Mouse (Mus musculus) liver, embryonic 16.5 days (tissue): ENCODE measurements around the gene Ankrd39. TPM values are rescaled to one million over a fixed set of nuclear protein-coding genes. Genes with fewer than 3 reads are reported as not detected.

ENCODE experiments used
- ATAC-seq: fragments of 200-750 bp; cut with Nextera tagmentation; 2 replicates; pipeline ENCODE4 v1.8.0; 2017; ENCODE audit warnings: low read depth, mild to moderate bottlenecking, moderate number of reproducible peaks, moderate library complexity
- H3K27ac ChIP-seq: fragments of 300-500 bp; sonication (generic); 2 replicates; pipeline ENCODE4 v1.5.1; 2014; ENCODE audit warnings: mild to moderate bottlenecking, low read length
- H3K27me3 ChIP-seq: fragments of 300-500 bp; sonication (generic); 2 replicates; pipeline ENCODE4 v1.6.1; 2014; ENCODE audit warnings: low read depth, low read length, mixed read lengths; ENCODE audit not compliant: control insufficient read depth, insufficient read depth
- H3K36me3 ChIP-seq: fragments of 300-500 bp; sonication (generic); 2 replicates; pipeline ENCODE4 v1.6.1; 2014; ENCODE audit warnings: mild to moderate bottlenecking; ENCODE audit not compliant: control insufficient read depth, insufficient read depth
- H3K4me1 ChIP-seq: fragments of 300-500 bp; sonication (generic); 2 replicates; pipeline ENCODE4 v1.6.1; 2014; ENCODE audit warnings: low read depth, low read length, mixed read lengths; ENCODE audit not compliant: control insufficient read depth
- H3K4me2 ChIP-seq: fragments of 300-500 bp; sonication (generic); 2 replicates; pipeline ENCODE4 v1.6.1; 2014; ENCODE audit warnings: low read depth, low read length, mixed read lengths
- H3K4me3 ChIP-seq: fragments of 300-500 bp; sonication (generic); 2 replicates; pipeline ENCODE4 v1.5.1; 2014; ENCODE audit warnings: low read depth, mild to moderate bottlenecking, low read length
- H3K9ac ChIP-seq: fragments of 300-500 bp; sonication (generic); 2 replicates; pipeline ENCODE4 v1.6.1; 2014; ENCODE audit warnings: low read depth, low read length
- H3K9me3 ChIP-seq: fragments of 300-500 bp; sonication (generic); replicated peaks from 2 replicates; pipeline ENCODE4 v1.6.1; 2016; ENCODE audit warnings: low read length; ENCODE audit not compliant: control insufficient read depth
- WGBS: fragments of 180-500 bp; shearing (Covaris S2); extraction: QIAGEN DNeasy Blood & Tissue Kit; methylation state at CpG from one replicate; pipeline ENCODE4 v1.1.7; 2014; ENCODE audit not compliant: insufficient replicate concordance; 5-methylcytosine and 5-hydroxymethylcytosine counted together
- polyA plus RNA-seq: library from polyadenylated mRNA; unstranded; fragments of >200 nt; fragmentation: Nextera tagmentation; extraction: Ambion mirVana; gene quantifications from 2 replicates; pipeline ENCODE4 v1.2.1, GENCODE M21; 2015

Ankrd39 gene
- polyA plus RNA-seq, 1 experiment from 2014 or later, result 6.7 TPM

DNA sequence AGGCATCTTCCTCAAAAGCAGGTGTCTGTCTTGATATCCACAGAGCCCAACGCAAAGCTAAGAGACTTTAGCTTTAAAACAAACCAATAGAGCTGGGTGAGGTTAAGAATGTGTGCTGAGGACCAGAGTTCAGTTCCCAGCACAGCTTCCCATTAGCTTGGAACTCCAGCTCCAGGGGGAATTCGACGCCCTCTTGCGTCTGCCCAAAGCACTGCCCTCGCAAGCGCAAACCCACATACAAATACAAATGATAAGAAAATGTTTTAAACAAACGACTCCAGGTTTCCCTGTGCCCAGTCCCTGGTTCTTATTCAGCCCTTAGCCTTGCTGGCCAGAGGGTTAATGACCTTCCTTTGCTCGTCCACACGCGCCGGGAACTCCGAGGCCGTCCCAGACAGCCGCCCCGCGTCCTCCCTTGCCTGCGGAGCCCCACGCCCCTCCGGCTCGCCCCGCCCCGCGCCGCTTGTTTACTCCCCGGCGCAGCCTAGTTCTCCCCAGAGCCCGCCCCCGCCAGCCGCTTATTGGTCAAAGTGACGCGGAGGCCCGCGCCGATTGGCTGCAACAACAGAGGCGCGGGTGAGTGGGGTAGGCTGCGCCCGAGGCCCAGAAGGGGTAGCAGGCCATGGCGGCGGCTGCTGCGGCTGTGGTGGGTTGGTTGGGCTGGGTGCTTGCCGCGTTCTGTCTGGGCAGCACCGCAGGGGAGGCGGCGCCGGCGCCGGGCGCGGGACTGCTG is 35.8 kb downstream of the Ankrd39 start, which contains the start of gene Cnnm3:
Gene Cnnm3, plus strand, starts transcription at position 579 of the 733 bp plus-strand sequence.
- Histone ChIP-seq H3K27me3 (no peaks in the 10 kb centered on the region), H3K36me3 (no peaks in the 10 kb centered on the region), H3K4me3 (peak within 1 kb of the TSS; percentile 89), H3K4me1 (peaks cover 13% of the 10 kb centered on the region), H3K27ac (peak within 1 kb of the TSS; percentile 94), H3K9ac (peak within 1 kb of the TSS; percentile 85), H3K9me3 (no peaks in the 10 kb centered on the region), H3K4me2 (peak within 1 kb of the TSS; percentile 91)
- 1% methylated on average over 49 of the region's 51 CpGs for WGBS
- ATAC-seq, result peak; percentile 99

DNA sequence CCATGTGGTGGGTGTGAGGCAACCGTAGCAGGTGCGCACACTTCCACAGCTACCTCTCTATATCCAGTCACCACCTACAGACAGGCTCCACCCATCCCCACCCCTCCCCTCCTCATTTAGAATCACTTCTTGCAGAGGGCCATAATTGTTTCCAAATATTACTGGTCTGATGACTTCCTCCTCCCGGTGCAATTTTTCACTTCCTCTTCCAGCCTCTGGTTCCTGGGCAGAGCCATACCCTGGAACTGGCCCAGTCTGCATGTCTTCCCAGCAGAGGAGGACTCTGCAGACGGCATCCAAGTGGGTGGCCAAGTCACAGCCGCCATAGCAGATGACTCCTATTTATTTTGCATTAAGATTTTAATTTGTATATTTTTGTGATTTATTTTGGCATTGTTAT is 39.0 kb downstream of the Ankrd39 start:
- H3K9me3 ChIP-seq, result no peaks in the 10 kb centered on the region
- WGBS, result 51% methylated on average over 5 of the region's 5 CpGs
- H3K4me3 ChIP-seq, result no peak overlapping the region
- no peak overlapping the region for H3K4me2 ChIP-seq
- H3K27ac ChIP-seq, result no peak overlapping the region
- H3K27me3 ChIP-seq, result no peaks in the 10 kb centered on the region
- no peak overlapping the region for H3K9ac ChIP-seq
- H3K36me3 ChIP-seq, result no peaks in the 10 kb centered on the region
- peaks cover 8% of the 10 kb centered on the region for H3K4me1 ChIP-seq
- ATAC-seq, result no peak

DNA sequence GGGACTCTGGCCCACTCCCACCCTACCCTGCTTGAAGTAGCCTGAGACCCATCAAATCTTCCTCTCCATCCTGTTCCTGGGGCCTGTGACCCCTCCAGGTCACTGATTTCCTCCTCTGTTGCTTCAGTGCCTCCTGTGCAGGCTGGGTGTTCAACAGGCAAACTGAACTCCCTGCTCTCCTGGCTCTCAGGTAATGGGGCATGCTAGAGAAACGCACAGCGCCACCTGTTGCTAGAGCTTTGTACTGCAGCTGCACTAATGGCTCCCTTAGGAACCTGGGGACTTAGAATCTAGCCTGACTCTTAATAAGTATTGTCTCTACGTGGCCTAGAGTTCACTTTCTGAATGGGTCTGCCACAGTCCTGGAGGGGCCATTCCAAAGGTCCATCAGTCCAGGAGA is 46.0 kb downstream of the Ankrd39 start:
- H3K27me3 ChIP-seq, result no peaks in the 10 kb centered on the region
- no peak overlapping the region for H3K9ac ChIP-seq
- WGBS, result 3% methylated on average over 3 of the region's 3 CpGs
- ATAC-seq, result peak; percentile 24; the same call in 1 of the 2 replicates
- no peaks in the 10 kb centered on the region for H3K36me3 ChIP-seq
- no peaks in the 10 kb centered on the region for H3K4me1 ChIP-seq
- no peak overlapping the region for H3K4me3 ChIP-seq
- H3K27ac ChIP-seq, result no peak overlapping the region
- H3K9me3 ChIP-seq, result no peaks in the 10 kb centered on the region
- no peak overlapping the region for H3K4me2 ChIP-seq

DNA sequence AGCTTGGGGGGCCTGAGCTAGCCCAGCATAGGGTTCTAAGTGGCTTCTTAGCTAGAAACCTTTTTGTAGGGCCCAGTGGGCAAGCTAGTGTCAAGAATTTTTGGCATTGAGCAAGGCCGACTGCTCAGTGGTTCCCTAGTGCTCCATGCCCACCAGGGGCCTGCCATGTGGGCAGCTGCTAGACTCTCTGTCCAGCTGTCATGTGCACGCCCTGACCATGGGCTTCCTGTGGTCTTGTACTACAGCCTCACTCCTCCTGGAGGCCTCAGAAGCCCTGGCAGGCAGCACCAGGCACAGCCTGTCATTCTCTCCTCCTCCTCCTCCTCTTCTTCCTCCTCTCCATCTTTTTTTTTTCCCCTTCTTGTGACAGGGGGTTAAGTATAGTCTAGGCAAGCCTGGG is 49.9 kb downstream of the Ankrd39 start:
- H3K27me3 ChIP-seq, result no peaks in the 10 kb centered on the region
- H3K4me1 ChIP-seq, result no peaks in the 10 kb centered on the region
- ATAC-seq, result no peak
- no peak overlapping the region for H3K9ac ChIP-seq
- WGBS, result 54% methylated on average over 2 of the region's 2 CpGs
- no peak overlapping the region for H3K4me2 ChIP-seq
- no peaks in the 10 kb centered on the region for H3K36me3 ChIP-seq
- H3K9me3 ChIP-seq, result no peaks in the 10 kb centered on the region
- no peak overlapping the region for H3K4me3 ChIP-seq
- H3K27ac ChIP-seq, result no peak overlapping the region

DNA sequence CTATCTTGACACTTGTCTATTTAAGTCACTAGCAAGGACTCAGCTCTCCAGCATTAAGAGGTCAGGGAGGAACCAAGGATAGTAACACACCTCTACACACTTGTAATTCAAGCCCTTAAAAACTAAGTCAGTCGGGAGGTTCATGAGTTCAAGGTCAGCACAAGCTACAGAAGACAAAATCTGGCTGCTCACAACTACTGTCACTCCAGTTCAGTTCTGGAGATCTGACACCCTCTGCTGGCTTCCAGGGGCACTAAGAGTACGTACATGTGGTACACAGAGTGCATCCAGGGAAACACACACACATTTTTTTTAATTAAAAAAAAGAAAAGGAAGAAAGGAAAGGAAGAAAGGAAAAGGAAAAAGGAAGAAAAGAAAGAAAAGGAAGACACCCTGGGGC is 50.5 kb downstream of the Ankrd39 start:
- Histone ChIP-seq H3K27ac (no peak overlapping the region), H3K4me3 (no peak overlapping the region), H3K9ac (no peak overlapping the region), H3K27me3 (no peaks in the 10 kb centered on the region), H3K36me3 (no peaks in the 10 kb centered on the region), H3K9me3 (no peaks in the 10 kb centered on the region), H3K4me1 (no peaks in the 10 kb centered on the region), H3K4me2 (no peak overlapping the region)
- WGBS, result 50% methylated on average over 2 of the region's 2 CpGs
- no peak for ATAC-seq

DNA sequence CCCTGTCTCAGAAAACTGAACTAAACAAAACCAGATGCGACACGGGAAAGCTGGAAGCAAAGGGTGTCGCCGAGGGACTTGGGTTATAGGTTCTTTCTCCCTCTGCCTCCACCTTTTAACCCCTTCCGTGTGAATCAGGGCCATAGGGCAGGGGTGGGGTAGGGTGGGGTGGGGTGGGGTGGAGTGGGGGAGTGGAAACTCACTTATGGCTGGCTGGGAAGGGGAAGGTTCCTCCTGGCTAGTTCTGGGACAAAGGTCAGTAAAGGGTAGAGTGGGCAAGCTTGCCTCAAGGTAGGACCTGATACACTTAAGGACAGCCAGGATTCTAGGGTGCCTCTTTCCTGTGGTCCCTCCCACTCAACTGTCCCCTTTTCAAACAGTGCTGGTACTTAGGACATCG is 53.9 kb downstream of the Ankrd39 start:
- Histone ChIP-seq H3K27ac (no peak overlapping the region), H3K4me1 (no peaks in the 10 kb centered on the region), H3K9me3 (no peaks in the 10 kb centered on the region), H3K4me3 (no peak overlapping the region), H3K9ac (no peak overlapping the region), H3K4me2 (no peak overlapping the region), H3K27me3 (no peaks in the 10 kb centered on the region), H3K36me3 (no peaks in the 10 kb centered on the region)
- no peak for ATAC-seq
- WGBS, result 66% methylated on average over 6 of the region's 6 CpGs

DNA sequence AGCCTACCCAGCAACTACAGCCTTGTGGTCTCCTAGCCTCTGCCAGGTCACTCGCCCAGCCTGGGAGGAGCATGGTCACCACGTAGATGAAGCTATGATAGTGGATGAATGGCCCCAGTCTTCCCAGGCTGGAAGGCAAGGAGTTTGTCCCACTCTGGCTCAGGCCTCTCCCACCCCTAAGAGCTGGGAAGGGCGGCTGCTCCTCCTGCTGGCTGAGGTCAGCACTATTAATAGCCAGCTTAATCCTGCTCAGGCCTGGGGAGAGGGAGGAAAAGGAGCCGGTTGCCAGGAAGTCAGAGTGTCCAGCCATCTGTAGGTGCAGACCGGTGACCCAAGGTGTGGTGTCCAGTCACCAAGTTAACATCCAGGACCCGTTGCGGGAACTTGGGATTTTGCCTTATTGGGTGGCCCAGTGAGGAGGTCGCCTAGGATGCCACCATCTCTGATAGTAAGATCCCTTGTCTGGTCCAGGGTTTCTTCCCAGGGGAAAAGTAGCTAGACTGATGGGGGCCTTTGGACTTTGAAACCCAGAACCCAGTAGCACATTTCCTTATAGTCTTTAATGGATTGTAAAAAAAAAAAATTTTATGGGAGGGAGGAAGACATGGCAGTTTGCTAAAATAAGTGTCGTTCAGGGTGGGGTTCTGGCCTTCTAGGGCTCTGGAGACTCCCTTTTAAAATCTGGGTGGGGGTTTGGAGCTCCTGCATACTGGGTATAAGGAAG is 54.7 kb downstream of the Ankrd39 start:
- H3K4me3 ChIP-seq, result no peak overlapping the region
- no peak overlapping the region for H3K9ac ChIP-seq
- no peak overlapping the region for H3K27ac ChIP-seq
- H3K36me3 ChIP-seq, result no peaks in the 10 kb centered on the region
- H3K4me1 ChIP-seq, result no peaks in the 10 kb centered on the region
- no peak for ATAC-seq
- H3K27me3 ChIP-seq, result no peaks in the 10 kb centered on the region
- WGBS, result 50% methylated on average over 9 of the region's 9 CpGs
- no peaks in the 10 kb centered on the region for H3K9me3 ChIP-seq
- H3K4me2 ChIP-seq, result no peak overlapping the region

DNA sequence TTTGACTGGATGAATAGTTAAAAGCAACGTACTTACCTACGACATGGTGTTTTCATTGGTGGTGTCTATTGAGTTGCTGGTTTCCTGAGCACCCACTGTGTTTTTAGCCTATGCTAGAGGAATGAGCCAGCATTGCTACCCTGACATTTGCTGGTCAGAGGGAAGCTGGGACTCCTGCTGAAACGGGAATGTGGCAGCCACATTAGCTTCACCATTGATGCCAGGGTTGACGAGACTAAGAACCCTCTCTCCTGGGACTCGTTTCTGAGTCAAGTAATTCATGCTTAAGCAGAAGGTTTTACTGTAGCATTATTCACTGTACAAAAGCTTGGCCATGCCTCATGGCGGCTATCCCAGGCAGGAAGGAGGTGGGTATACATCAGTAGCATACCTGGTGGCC is 57.6 kb downstream of the Ankrd39 start:
- Histone ChIP-seq H3K27ac (no peak overlapping the region), H3K36me3 (no peaks in the 10 kb centered on the region), H3K27me3 (no peaks in the 10 kb centered on the region), H3K9me3 (no peaks in the 10 kb centered on the region), H3K9ac (no peak overlapping the region), H3K4me3 (no peak overlapping the region), H3K4me2 (no peak overlapping the region), H3K4me1 (no peaks in the 10 kb centered on the region)
- WGBS, result 62% methylated on average over 6 of the region's 6 CpGs
- ATAC-seq, result no peak
